Mouse (Mus musculus) spleen, postnatal 4 days (tissue): ENCODE results near the gene Cdon.

Experiments used
- DNase-seq, 2 experiments: peaks; one replicate each; pipeline ENCODE4 v3.0.0; 2022; ENCODE audit warnings: low spot score in 2 of 2

Cdon gene

GRCm38 (mm10) chr9:35539001-35539750 lies 118.2 kb downstream of the Cdon start:
- no peak for DNase-seq

- DNase-seq = no peak
These were observed 120.1 kb downstream of the Cdon start for GRCm38 (mm10) chr9:35541024-35541423.

GRCm38 (mm10) chr9:35541488-35541887 lies 120.6 kb downstream of the Cdon start:
- DNase-seq = peak; percentile 74 to 91

- no peak for DNase-seq
These were observed 121.0 kb downstream of the Cdon start for GRCm38 (mm10) chr9:35541941-35542340.

GRCm38 (mm10) chr9:35543099-35543860 lies 122.4 kb downstream of the Cdon start:
- no peak for DNase-seq

- no peak for DNase-seq
These were observed 123.7 kb downstream of the Cdon start for GRCm38 (mm10) chr9:35544666-35545065.

GRCm38 (mm10) chr9:35545704-35546103 lies 124.8 kb downstream of the Cdon start:
- DNase-seq = no peak

- no peak for DNase-seq
These were observed 125.8 kb downstream of the Cdon start for GRCm38 (mm10) chr9:35546745-35547144.

GRCm38 (mm10) chr9:35548455-35548854 lies 127.5 kb downstream of the Cdon start:
- no peak for DNase-seq

- DNase-seq = no peak
These were observed 135.7 kb downstream of the Cdon start for GRCm38 (mm10) chr9:35556494-35557102.
